Mouse (Mus musculus): ENCODE results near the gene Gfy.

The Gfy gene

DNA sequence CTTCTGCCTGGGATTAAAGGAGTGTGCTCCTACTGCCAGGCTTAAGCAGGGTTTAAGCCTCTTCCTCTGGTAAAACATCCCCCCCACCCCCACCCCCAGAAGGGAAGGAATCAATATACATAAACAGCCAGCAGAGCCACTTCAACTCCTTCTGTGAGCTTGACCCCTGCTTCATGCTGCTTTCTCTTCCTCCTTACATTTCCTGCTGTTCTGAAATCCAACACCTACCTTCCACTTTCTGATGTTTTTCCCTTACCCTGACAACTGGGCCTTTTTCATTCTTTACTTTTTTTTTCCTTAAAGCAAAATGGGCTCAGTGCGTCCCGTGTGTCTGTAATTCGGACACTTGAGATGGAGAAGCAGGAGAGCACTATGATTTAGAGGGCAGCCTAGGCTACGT, 29.0 kb downstream of the Gfy start:
- in situ Hi-C loops (cut with MboI, MseI): no loop called here

DNA sequence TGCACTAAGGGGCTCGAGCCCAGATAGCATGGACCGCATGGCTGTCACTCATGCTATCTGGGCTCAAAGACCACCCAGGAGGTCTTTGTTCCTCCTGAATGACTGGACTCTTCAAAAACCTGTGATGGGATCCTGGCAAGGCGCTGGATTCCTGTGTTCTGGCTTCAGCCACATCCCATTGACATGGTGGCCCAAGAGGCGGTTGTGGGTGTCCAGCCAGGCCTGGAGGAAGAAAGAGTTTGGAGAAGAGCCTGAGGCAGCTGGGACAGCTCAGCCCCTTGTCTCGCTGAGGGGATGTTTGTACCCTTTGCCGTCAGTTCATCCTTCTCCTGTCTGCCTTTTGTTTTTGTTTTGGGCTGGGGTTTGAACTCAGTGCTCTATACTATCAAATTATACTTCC, 29.8 kb downstream of the Gfy start:
- in situ Hi-C loops (cut with MboI, MseI): no loop called here

DNA sequence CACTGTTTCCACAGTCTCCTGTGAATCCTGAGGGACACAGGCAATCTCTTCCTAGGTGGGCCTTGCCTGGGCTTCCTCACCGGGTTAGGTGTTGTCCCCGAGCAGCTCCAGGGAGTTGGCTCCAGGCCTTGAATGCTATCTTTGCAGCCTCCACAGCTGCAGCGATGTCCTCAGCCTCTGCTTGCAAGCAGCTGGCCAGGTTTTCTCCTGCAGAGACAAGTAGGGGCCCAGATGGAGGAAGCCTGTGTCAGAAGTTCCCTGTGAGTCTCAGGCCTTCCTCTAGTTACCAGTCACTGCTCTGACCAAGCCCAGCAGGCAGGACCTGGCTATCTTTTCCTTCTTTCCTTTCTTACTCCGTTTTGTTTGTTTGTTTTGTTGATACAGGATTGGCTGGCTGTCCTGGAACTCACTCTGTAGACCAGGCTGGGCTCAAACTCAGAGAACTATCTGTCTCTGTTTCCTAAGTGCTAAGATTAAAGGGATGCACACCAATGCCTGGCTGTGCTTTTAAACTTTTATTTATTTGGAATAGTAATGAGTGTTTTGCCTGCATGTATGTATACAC, 30.8 kb downstream of the Gfy start:
- in situ Hi-C loops (cut with MboI, MseI): no loop called here

- in situ Hi-C loops (cut with MboI, MseI): no loop called here
Measured at GRCm38 (mm10) chr7:45147899-45148298, 31.5 kb downstream of the Gfy start.

DNA sequence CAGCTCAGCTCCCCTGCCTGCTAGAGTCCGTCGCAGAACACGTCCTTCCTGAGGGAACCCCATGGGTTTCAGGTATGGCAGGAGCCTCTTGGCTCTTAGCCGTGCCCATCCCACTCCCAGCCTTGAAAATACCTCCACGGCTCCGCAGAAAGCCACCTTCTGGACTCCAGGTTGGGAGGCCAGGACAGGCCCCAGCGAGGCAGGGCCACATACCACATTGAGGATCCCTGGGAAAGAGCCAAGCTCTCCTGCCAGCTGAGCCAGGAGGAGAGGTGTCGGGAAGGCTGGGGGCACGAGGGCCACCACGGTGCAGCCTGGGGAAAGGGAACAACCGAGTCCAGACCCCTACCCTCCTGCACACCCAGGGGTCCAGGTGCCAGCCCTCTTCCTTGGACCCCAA, 32.1 kb downstream of the Gfy start:
- in situ Hi-C loops (cut with MboI, MseI): no loop called here

DNA sequence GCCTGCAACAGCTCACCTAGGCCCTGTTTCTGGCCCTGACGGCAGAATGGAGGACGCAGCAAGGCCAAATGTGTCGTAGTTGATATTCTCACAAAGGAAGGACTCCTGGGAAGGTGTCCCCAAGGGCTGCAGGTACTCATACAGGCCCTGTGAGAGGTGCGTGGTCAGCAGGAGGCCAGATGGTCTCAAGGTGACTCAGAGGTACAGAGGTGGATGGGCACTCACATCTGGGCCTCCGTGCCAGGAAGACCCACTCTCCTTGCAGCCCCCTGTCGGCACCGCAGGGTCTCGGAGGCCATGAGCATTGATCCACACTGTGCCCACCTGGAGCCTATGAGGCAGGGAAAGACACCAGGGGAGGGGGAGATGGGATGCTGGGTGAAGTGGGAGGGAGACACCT, 33.9 kb downstream of the Gfy start:
- in situ Hi-C loops (cut with MboI, MseI): no loop called here

- in situ Hi-C loops (cut with MboI, MseI): no loop called here
Measured at GRCm38 (mm10) chr7:45144368-45145174, 34.8 kb downstream of the Gfy start.

GRCm38 (mm10) chr7:45141914-45142313, 37.5 kb downstream of the Gfy start:
- in situ Hi-C loops (cut with MboI, MseI): no loop called here

DNA sequence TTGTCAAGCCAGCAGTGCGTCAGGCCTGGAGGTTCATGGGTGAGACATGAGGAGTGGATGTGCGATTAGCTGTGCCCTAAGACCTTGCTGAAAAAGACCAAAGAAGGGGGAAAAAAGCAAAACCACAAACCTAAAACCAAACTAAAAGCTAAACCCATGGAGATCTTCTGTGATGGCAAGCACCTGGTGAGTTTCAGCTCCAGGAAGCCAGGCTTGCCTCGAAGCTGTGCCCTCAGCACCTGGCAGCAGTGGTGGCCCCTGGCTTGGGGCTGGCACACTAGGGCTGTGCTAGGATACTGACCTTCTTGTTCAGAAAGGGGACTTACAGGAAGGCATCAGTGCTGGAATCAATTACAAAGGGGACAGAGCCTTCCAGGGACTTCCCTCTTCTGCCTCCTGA, 38.0 kb downstream of the Gfy start:
- in situ Hi-C loops (cut with MboI, MseI): no loop called here

DNA sequence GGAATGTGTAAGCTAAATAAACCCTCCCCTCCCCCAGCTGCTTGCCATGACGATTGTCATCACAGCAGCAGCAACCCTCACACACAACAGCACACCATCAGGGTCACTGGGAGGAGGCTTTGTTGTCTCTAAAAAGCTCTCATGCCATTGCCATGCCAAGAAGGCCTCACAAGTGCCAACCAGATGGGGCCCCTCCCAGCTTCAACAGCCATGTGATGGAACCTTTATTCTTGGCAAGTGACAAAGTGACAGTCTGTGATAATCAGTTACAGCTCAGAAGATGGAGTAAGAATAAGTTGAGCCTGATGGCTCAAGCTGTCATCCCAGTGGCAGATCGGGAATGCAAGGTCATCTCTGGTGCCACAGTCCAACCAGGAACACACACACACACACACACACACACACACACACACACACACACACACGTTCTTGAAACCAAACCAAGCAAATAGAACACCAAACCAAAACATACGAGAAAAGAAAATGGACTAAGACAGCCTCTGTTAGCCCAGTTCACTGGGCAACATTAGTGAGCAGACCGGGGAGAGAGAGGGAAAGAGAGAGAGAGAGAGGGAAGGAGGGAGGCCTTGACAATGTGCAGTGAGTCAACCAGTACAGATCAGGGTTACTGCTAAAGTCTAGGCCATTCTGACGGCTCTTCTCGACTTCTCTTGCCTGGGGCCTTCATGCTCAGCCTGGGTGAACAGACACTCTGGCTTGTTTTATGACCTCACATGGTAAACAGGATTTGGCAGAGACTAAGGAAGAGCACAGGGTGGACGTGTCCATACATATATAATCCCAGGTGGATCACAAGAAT, 39.3 kb downstream of the Gfy start:
- in situ Hi-C loops (cut with MboI, MseI): no loop called here

DNA sequence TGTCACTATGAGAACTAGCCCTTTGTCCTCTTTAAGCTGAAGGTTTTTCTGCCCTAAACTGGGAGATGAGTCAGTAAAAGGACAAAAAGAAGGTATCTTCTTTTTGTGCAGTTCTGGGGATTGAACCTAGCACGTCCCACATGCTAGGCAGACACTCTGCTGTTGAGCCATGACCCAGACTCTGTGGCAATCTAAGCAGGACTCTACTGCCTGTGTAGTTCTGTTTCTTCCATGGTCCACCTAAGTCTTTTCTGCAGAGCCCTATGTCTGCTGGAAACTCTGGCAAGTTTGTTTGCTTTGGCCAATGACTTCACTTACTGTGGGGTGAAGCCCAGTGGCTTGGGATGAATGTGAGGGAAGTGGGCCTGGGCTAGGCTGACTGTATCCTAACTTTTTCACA, 41.0 kb downstream of the Gfy start:
- in situ Hi-C loops (cut with MboI, MseI): no loop called here

GRCm38 (mm10) chr7:45137171-45138006, 42.0 kb downstream of the Gfy start:
- in situ Hi-C loops (cut with MboI, MseI): no loop called here

GRCm38 (mm10) chr7:45135993-45136567, 43.3 kb downstream of the Gfy start, which contains the start of the genes Gm45713 and Flt3l:
Gene Gm45713, minus strand, starts transcription at chr7:45136231.
Gene Flt3l, minus strand, starts transcription at chr7:45136432.
- in situ Hi-C loops (cut with MboI, MseI): no loop called here

DNA sequence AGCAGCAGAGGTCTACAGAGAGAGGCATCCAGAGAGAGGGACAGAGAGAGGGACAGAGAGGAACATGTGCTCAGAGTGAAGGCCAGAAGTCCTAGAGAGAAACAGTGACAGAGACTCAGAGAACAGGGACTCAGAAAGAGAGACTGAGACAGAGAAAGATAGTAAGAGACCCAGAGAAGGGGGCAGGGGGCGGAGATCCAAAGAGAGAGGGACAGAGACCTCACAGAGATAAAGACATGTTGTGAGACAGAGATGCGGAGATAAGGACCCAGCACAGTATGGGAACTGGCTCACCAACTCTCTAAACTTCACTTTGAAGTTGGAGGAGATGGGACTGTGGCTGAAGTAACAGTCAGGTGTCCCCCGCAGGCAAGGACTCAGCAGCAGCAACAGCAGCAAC, 44.0 kb downstream of the Gfy start:
- in situ Hi-C loops (cut with MboI, MseI): no loop called here

DNA sequence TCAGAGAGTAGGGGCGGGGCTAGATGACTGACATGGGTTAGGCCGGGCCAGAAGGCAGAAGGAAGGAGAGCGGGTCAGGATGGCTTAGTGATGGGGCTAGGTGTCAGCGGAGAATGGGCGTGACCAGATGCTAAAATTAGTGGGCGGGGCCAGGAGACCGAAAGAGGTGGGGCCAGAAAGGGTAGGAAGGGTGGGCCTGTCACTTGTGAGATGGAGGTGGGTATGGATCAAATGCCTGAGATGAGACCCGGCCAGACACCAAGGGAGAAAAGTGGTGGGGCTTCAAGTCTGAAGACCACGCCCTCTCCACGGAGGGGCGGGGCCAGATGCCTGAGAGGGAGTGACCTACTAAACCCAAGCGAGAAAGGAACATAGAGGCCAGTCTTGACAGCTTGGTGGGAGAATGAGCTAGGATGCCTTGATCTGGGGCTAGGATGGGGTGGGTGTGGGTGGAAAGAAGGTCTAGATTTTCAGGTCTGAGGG, 44.8 kb downstream of the Gfy start:
- in situ Hi-C loops (cut with MboI, MseI): no loop called here

DNA sequence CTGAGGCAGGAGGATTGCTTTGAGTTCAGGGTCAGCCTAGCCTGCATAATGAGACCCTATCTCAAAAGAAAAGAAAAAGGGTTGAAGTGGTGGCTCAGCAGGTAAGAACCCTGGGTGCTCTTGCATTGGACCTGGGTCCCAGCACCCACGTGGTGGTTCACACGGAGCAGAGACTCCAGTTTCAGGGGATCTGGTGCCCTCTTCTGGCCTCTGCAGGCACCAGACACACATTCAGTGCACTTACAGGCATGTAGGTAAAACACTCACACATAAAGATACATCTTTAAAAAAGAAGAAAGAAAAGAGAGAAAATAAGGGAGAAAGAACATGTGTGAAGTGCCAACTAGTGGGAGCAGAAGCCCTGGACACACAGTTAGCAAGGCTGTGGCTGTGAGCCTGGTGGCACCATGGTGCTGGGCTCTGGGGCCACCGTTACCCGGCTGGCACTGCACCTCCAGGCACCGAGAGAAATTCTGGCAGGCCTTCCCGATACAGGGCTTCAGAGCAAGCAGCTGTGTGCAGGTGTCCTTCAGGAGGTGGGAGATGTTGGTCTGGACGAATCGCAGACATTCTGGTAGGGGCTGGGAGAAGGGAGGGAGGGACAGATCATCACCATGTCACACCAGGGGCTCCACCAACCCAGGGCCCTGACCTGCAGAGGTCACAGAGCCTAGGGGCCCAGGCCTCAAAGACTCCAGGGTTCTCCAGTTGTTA, 45.8 kb downstream of the Gfy start:
- in situ Hi-C loops (cut with MboI, MseI): no loop called here

DNA sequence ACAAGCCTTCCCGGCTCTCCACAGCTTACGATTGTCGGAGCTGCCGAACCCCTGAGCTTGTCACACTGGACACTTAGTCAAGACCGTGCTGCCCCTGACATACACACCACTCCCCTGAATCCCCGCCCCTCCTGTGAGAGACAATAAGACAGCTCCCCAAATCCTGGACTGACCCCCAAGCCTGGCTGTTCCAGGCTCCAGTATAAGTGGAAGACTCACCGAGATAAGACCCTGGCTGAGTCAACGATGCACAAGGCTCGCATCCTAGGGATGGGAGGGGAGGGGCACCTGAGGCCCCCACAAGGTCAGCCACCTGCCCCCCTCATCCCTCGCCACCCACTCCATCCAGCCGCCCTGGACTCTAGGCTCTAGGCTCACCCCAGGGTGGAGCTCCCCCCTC, 47.5 kb downstream of the Gfy start:
- in situ Hi-C loops (cut with MboI, MseI): no loop called here

- in situ Hi-C loops (cut with MboI, MseI): no loop called here
Measured at GRCm38 (mm10) chr7:45129776-45130512, 49.4 kb downstream of the Gfy start.

DNA sequence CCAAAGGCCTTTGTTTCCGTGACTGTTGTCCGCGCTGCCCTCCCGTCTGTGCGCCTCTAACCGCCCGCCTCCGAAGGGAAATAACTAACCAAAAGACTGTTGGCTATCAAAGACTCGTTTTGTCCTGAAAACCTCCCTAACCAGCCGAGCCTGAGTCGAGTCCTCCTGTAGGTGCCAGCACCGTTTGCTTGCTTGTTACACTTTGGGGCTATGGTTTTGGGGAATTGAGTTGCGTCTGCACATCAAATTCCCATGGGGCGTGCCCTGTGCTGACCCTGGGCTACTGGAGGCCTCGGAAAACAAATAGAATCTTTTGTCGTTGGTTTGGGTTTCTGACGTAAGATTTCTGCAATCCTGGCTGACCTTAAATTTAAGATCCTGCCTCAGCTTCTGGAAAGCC, 50.1 kb downstream of the Gfy start:
- in situ Hi-C loops (cut with MboI, MseI): no loop called here

Measured in T-helper 1 cell (primary cell).